Mouse (Mus musculus): ENCODE data around the gene Adgrb3.

GRCm38 (mm10) chr1:25191986-25192385, 637.5 kb downstream of the Adgrb3 start:
- no peak for TF ChIP-seq POLR2A (IDR thresholded peaks at IDR 0.05; ENCODE audit: low read depth, low read length)
- no peak for TF ChIP-seq CTCF (IDR thresholded peaks at IDR 0.05; ENCODE audit: extremely low read depth, insufficient read depth, insufficient read length, insufficient replicate concordance)
